Mouse (Mus musculus) E14TG2a.4 (cell line): ENCODE measurements at regions not wholly inside any gene's neighbourhood (a gene's known extent, or its start where the extent isn't known, plus 50 kb on each side); places are given as distances from the start of the nearest gene placed in this dataset.

ENCODE experiments used
- H3K27me3 ChIP-seq: 2 replicates; pipeline ENCODE4 v1.6.1; 2014; ENCODE audit warnings: low read length, control low read depth; ENCODE audit not compliant: insufficient read depth
- H3K36me3 ChIP-seq: 2 replicates; pipeline ENCODE4 v1.6.1; 2014; ENCODE audit warnings: low read length, control low read depth; ENCODE audit not compliant: insufficient read depth
- H3K4me1 ChIP-seq: replicated peaks from 2 replicates; pipeline ENCODE4 v1.6.1; 2014; ENCODE audit warnings: low read depth, low read length, control low read depth
- H3K4me3 ChIP-seq: replicated peaks from 2 replicates; pipeline ENCODE4 v1.5.1; 2014; ENCODE audit warnings: mild to moderate bottlenecking, low read length
- H3K9me3 ChIP-seq: 2 replicates; pipeline ENCODE4 v1.6.1; 2014; ENCODE audit warnings: low read length, control low read depth
- CTCF ChIP-seq: conservative IDR thresholded peaks from 2 replicates; pipeline ENCODE4 v1.5.1; 2014; ENCODE audit warnings: low read length
- NANOG ChIP-seq: IDR thresholded peaks from 2 replicates; pipeline ENCODE4 v1.6.1; 2014; ENCODE audit warnings: borderline replicate concordance, low read length, mixed read lengths
- POU5F1 ChIP-seq: IDR thresholded peaks from 2 replicates; pipeline ENCODE4 v1.6.1; 2014; ENCODE audit warnings: low read length, borderline replicate concordance

- Histone ChIP-seq H3K4me3 (no peak overlapping the region), H3K27me3 (peaks cover 11% of the 10 kb centered on the region), H3K36me3 (no peaks in the 10 kb centered on the region), H3K4me1 (0 out of 2 replicates have a peak, but pooled peaks cover 4% of the 10 kb centered on the region), H3K9me3 (no peaks in the 10 kb centered on the region)
- TF ChIP-seq CTCF (peak; percentile 56), NANOG (no peak)
Observed at GRCm38 (mm10) chr16:95896126-95896525, 94.6 kb downstream of the Psmg1 start.

- H3K9me3 ChIP-seq, result no peaks in the 10 kb centered on the region
- H3K36me3 ChIP-seq, result no peaks in the 10 kb centered on the region
- TF ChIP-seq NANOG (no peak), POU5F1 (no peak), CTCF (no peak)
Observed at GRCm38 (mm10) chr16:95893534-95894290, 97.0 kb downstream of the Psmg1 start.

GRCm38 (mm10) chr16:95892356-95892755 is 98.4 kb downstream of the Psmg1 start:
- no peaks in the 10 kb centered on the region for H3K36me3 ChIP-seq
- H3K4me3 ChIP-seq, result no peak overlapping the region
- peaks cover 6% of the 10 kb centered on the region for H3K9me3 ChIP-seq
- H3K27me3 ChIP-seq, result no peaks in the 10 kb centered on the region
- H3K4me1 ChIP-seq, result 0 out of 2 replicates have a peak, but pooled peaks cover 5% of the 10 kb centered on the region
- TF ChIP-seq POU5F1 (no peak), NANOG (no peak), CTCF (no peak)

More at GRCm38 (mm10) chr16:95893534-95894290, 97.0 kb downstream of the Psmg1 start:
- no peak overlapping the region for H3K4me3 ChIP-seq
- 0 out of 2 replicates have a peak, but pooled peaks cover 5% of the 10 kb centered on the region for H3K4me1 ChIP-seq
- H3K27me3 ChIP-seq, result peaks cover 9% of the 10 kb centered on the region

GRCm38 (mm10) chr16:95886131-95886530 is 104.6 kb downstream of the Psmg1 start:
- TF ChIP-seq POU5F1, result no peak
- TF ChIP-seq NANOG, result no peak
- no peak for TF ChIP-seq CTCF
- Histone ChIP-seq H3K4me3 (no peak overlapping the region), H3K27me3 (no peaks in the 10 kb centered on the region), H3K4me1 (0 out of 2 replicates have a peak, but pooled peaks cover 2% of the 10 kb centered on the region), H3K9me3 (peaks cover 28% of the 10 kb centered on the region), H3K36me3 (no peaks in the 10 kb centered on the region)

GRCm38 (mm10) chr16:95873297-95873696 is 117.5 kb downstream of the Psmg1 start:
- H3K4me3 ChIP-seq, result no peak overlapping the region
- H3K27me3 ChIP-seq, result no peaks in the 10 kb centered on the region
- H3K9me3 ChIP-seq, result no peaks in the 10 kb centered on the region
- no peaks in the 10 kb centered on the region for H3K36me3 ChIP-seq
- TF ChIP-seq NANOG, result no peak
- no peak for TF ChIP-seq POU5F1
- no peak for TF ChIP-seq CTCF
- peaks cover 8% of the 10 kb centered on the region for H3K4me1 ChIP-seq

GRCm38 (mm10) chr16:95872436-95872835 is 118.3 kb downstream of the Psmg1 start:
- TF ChIP-seq POU5F1 (no peak), CTCF (no peak), NANOG (no peak)
- no peaks in the 10 kb centered on the region for H3K27me3 ChIP-seq
- H3K4me1 ChIP-seq, result peaks cover 8% of the 10 kb centered on the region
- H3K9me3 ChIP-seq, result no peaks in the 10 kb centered on the region
- H3K4me3 ChIP-seq, result no peak overlapping the region
- no peaks in the 10 kb centered on the region for H3K36me3 ChIP-seq

- Histone ChIP-seq H3K9me3 (no peaks in the 10 kb centered on the region), H3K4me1 (peaks cover 8% of the 10 kb centered on the region), H3K4me3 (no peak overlapping the region), H3K27me3 (no peaks in the 10 kb centered on the region), H3K36me3 (no peaks in the 10 kb centered on the region)
- TF ChIP-seq POU5F1 (no peak), CTCF (no peak), NANOG (no peak)
Observed at GRCm38 (mm10) chr16:95870291-95870690, 120.5 kb downstream of the Psmg1 start.

GRCm38 (mm10) chr16:95869501-95869900 is 121.3 kb downstream of the Psmg1 start:
- no peaks in the 10 kb centered on the region for H3K27me3 ChIP-seq
- H3K9me3 ChIP-seq, result no peaks in the 10 kb centered on the region
- no peak for TF ChIP-seq POU5F1
- no peak for TF ChIP-seq NANOG
- no peak for TF ChIP-seq CTCF
- H3K4me3 ChIP-seq, result no peak overlapping the region
- H3K4me1 ChIP-seq, result peaks cover 8% of the 10 kb centered on the region
- H3K36me3 ChIP-seq, result no peaks in the 10 kb centered on the region

- no peaks in the 10 kb centered on the region for H3K36me3 ChIP-seq
- no peaks in the 10 kb centered on the region for H3K9me3 ChIP-seq
- no peaks in the 10 kb centered on the region for H3K27me3 ChIP-seq
- H3K4me1 ChIP-seq, result peaks cover 8% of the 10 kb centered on the region
- TF ChIP-seq NANOG, result no peak
- H3K4me3 ChIP-seq, result no peak overlapping the region
Observed at GRCm38 (mm10) chr16:95868896-95869295, 121.9 kb downstream of the Psmg1 start.
